Mouse (Mus musculus) layer of hippocampus, postnatal 25 days (tissue): ENCODE measurements around the gene Gm28035. TPM values are rescaled to one million over a fixed set of nuclear protein-coding genes. Genes with fewer than 3 reads are reported as not detected.

ENCODE experiments used
- DNase-seq, 2 experiments: peaks; one replicate each; pipeline ENCODE4 v3.0.0; 2022; ENCODE audit warnings: mixed read lengths in 2 of 2, low spot score in 1 of 2; ENCODE audit errors: extremely low spot score in 1 of 2
- total RNA-seq, 2 experiments: library from RNA; stranded (reverse); gene quantifications; 2 replicates each; pipeline ENCODE4 v1.2.3; 2021

The Gm28035 gene
- total RNA-seq, 2 experiments from 2014 or later, result 6.1 to 7.4 TPM

DNA sequence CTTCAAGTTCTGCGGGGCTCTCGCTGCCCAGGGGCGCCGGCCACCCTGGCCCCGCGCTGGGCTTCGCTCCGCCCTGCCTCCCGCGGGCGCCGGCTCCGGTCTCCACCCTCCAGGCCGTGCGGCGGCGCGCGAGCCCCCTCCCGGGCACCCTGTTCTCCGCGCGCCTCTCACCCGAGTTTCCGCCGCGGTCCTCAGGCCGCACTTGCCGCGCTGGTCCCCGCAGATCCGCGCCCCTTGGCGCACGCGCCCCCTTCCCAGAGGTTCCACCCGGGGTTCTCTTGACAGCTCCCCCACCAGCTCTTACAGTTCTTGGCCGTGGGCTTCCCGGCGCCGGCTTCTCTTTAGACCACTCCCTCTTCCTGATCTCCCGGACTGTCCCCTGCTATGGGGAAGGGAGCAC, 2.5 kb upstream of the Gm28035 start:
- peak; percentile 40 to 54 for DNase-seq

DNA sequence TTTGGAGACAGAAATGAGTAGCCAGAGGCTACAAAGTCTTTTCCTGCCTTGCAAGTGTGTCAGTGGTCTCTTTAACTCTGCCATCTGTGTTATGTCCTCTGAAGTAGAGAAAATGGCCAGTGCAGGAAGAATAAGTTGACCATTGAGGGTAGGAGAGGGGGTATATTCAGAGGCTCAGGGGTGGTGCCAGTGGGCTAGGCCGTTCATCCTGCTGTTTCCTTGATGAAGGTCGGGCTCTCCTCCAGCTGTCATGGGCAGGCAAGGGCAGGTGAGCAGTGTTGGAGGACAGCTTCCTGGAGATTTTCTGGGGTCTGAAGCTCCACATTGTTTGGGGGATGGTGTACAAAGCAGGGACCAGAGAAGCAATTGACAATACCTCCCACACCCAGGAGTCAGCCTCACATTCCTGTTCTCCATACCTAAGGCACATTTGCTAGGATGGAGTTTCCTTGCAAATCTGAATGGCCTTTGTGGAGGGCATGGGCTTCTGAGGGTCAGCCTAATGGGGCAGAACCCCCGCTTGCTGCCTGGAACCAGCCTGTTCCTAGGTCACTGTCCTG, 1.4 kb upstream of the Gm28035 start:
- no peak for DNase-seq

GRCm38 (mm10) chr2:30239777-30240176, 590 bp upstream of the Gm28035 start:
- DNase-seq, result peak in 1 of 2 experiments; percentile 3

DNA sequence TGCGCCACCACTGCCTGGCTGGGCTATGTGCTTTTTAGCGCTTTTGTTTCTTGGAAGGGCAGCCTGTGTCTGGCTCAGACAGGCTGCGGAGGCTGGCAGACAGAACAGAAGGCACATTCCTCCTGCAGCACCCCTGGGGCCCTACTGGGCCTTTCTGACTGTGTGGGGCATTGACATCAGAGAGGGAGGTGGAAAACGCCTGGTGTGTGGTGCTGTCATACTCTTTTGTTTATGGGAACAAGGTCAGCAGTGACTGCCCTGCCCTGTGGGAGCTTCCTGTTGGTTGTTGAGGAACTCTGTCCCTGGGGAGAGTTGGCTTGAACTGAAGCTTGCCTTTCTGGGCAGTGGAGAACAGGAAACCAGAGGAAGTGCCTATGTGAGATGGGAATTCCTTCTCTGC, 2.1 kb downstream of the Gm28035 start:
- no peak for DNase-seq

DNA sequence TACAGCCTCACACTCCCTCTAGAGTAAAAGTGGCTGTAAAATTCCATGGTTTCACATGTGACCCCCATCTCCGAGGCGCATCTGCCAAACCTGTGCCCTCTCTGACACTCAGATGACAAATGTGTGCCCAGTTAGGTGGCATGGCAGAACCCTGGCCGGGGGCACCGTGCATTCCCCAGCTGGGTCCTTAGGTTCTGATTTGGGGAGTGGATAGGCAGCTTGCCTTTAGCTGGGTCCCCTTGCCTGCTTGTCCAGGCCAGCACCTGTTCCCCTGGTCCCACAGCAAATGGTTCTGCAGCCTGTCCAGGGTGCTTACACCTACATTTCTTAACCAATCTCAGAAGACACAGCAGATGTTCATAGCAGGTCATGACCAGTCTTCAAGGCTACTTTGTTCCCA, 3.0 kb downstream of the Gm28035 start:
- DNase-seq, result no peak

DNA sequence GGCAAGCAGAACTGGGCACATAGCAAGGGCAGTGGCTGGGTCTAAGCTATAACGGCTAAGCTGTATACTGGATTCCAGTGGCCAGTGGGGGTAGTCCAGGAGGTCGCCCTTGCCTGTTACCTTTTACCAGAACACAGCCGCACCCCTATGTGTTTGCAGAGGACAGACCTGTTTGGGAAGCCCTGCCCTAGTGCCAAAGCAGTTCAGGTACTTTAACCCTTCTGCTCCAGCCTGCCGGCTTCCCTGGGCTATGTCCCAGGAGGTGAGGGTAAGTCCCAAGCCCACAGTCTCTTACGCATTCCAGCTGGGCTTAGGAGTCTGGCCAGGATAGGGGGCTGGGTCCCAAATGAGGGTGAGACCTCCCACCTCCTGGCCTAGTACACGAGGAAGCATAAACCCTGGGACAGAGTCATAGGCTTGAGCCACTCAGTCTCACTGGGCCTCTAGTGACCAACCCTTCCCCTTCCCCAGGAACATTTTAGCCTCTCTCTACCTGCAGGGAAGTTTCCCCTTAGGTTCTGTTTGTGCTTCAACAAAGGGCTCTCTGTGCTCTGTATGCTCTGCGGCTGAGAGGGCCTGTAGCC, 4.3 kb downstream of the Gm28035 start:
- no peak for DNase-seq

GRCm38 (mm10) chr2:30247036-30247435, 6.7 kb downstream of the Gm28035 start:
- DNase-seq, result no peak

GRCm38 (mm10) chr2:30247681-30248080, 7.3 kb downstream of the Gm28035 start:
- DNase-seq, result no peak

DNA sequence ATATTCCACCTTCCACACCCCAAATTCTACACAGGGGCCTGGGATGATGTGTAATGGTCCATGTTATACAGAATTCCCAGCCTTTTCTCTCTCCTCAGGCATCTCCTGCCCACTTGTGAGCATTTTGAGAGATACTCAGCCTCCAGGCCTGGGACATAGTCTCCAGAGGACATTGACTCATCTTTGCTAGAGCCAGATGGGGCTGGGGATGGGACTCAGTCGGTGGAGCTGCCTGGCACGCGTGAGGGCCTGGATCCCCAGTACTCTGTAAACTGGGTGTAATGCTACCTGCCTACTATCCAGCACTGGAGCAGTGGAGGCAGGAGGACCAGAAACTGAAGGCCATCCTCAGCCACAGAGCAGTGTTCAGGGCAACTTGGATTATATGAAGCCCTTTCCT, 8.8 kb downstream of the Gm28035 start:
- no peak for DNase-seq

- no peak for DNase-seq
These were observed 10.1 kb downstream of the Gm28035 start for GRCm38 (mm10) chr2:30250166-30251128.

- no peak for DNase-seq
These were observed 11.2 kb downstream of the Gm28035 start for GRCm38 (mm10) chr2:30251417-30252104.

DNA sequence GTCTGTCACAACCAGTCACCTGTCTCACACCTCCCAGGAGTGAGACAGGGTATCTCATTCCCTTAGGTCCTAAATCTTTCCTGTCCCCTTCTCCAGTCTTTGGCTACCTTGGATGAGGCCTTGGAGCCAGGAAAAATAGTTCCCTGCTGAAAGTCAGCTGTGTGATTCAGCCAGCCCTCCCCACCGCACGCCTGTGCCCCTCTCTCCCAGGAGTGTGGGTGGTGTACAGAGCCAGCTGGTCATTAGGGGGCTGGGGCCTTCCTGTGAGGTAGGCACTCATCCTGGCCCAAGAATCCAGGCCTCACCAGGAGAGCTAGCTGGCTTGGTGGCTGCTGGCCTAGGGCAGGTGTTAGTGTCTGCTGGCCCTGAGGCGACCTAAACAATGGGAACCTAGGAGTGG, 12.2 kb downstream of the Gm28035 start:
- no peak for DNase-seq

- no peak for DNase-seq
These were observed 13.4 kb downstream of the Gm28035 start for GRCm38 (mm10) chr2:30253809-30254208.

- no peak for DNase-seq
These were observed 15.4 kb downstream of the Gm28035 start for GRCm38 (mm10) chr2:30255631-30256395.

- DNase-seq, result no peak
These were observed 16.4 kb downstream of the Gm28035 start for GRCm38 (mm10) chr2:30256616-30257350.

DNA sequence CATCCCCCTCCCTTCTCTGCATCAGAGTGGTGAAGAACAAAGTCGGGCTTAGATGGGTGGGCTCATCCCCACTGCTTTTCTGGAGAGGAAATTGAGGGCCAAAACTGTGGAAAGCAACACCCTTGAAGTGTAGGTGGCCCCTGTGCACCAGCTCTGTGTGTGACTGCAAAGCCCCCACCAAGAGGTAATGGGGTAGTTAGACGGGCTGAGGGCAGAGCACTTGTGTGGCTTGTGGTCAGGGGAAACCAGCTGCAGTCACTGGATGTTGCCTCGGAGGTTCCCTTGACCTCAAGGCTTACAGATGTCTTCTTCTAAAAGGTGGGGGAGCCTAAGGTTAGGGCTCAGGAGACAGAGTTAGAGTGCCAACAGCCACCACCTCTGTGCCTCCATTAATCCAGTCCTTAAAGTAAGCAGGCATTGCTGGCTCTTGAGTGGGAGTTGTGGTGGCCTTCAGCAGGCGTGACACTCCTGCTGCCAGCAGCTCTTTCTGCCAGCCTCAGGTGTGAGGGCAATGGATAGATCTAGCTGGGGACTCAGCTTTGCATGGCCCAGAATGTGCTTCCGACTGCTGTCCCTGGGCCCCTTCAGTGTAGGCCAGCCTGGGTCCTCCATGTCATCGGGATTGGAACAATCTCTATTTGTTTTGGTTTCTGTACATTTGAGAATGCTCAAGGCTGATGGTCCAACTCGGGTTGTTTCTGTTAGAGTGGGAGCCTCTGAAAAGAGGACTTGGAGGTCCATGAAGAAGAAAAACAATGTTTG, 17.5 kb downstream of the Gm28035 start:
- DNase-seq, result no peak

DNA sequence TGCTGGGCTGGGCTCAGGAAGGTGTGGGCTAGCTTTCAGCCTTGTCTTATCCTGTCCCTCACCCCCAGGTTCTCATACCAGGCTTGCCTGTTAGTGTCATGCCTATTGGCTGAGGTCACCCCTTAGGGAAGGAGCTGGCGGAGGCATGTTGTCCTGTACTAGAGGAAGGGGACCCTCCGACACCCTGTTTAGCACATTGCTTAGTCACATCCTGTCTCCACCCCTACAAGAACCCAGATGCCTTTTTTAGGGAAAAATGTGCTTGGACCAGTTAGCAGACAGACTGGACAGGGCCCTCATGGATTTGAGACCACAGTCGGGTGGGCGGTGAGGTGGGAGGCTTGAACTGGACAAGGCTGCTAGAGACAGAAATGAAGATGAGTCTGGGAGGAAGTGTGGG, 18.2 kb downstream of the Gm28035 start:
- DNase-seq, result no peak

GRCm38 (mm10) chr2:30259131-30260064, 19.0 kb downstream of the Gm28035 start:
- no peak for DNase-seq
